Mouse (Mus musculus) T-helper 1 cell (primary cell): Measurements from ENCODE around the gene Grin1.

Experiments used
- in situ Hi-C: fragments of 300-600 bp; cut with MboI, MseI; formaldehyde crosslinking; loops from one replicate; pipeline ENCODE4 v1.15.1; 2025; ENCODE audit warnings: high pct_unique_total_duplicates

Gene Grin1

GRCm38 (mm10) chr2:25318971-25319773, at the start of gene Grin1:
Gene Grin1 (minus strand): TSS chr2:25319187.
- in situ Hi-C loops = loop anchor here (5.0 kb wide), 1 partner anchor 47 kb away; the partner anchor contains the start of genes Anapc2 and Ssna1

- in situ Hi-C loops = no loop called here
Measured at GRCm38 (mm10) chr2:25365091-25365761, 46.2 kb upstream of the Grin1 start, which contains the start of gene Uap1l1. Gene Uap1l1 (minus strand): TSS chr2:25365682.

GRCm38 (mm10) chr2:25364761-25365090, 45.7 kb upstream of the Grin1 start:
- in situ Hi-C loops = no loop called here

GRCm38 (mm10) chr2:25364313-25364712, 45.3 kb upstream of the Grin1 start:
- in situ Hi-C loops = no loop called here

GRCm38 (mm10) chr2:25363478-25364178, 44.6 kb upstream of the Grin1 start:
- in situ Hi-C loops = no loop called here

GRCm38 (mm10) chr2:25359848-25360247, 40.9 kb upstream of the Grin1 start:
- in situ Hi-C loops = no loop called here

- in situ Hi-C loops = no loop called here
Measured at GRCm38 (mm10) chr2:25356208-25357079, 37.5 kb upstream of the Grin1 start, which contains the start of gene Dpp7. Gene Dpp7 (minus strand): TSS chr2:25356359.

- in situ Hi-C loops = no loop called here
Measured at GRCm38 (mm10) chr2:25355419-25356066, 36.6 kb upstream of the Grin1 start.

- in situ Hi-C loops = no loop called here
Measured at GRCm38 (mm10) chr2:25354211-25354610, 35.2 kb upstream of the Grin1 start.

GRCm38 (mm10) chr2:25350701-25351100, 31.7 kb upstream of the Grin1 start:
- in situ Hi-C loops = no loop called here

GRCm38 (mm10) chr2:25349499-25349898, 30.5 kb upstream of the Grin1 start:
- in situ Hi-C loops = no loop called here

- in situ Hi-C loops = no loop called here
Measured at GRCm38 (mm10) chr2:25348162-25348561, 29.2 kb upstream of the Grin1 start.

GRCm38 (mm10) chr2:25338303-25338702, 19.3 kb upstream of the Grin1 start:
- in situ Hi-C loops = no loop called here

- in situ Hi-C loops = no loop called here
Measured at GRCm38 (mm10) chr2:25333569-25333968, 14.6 kb upstream of the Grin1 start.

- in situ Hi-C loops = no loop called here
Measured at GRCm38 (mm10) chr2:25332286-25333160, 13.5 kb upstream of the Grin1 start, which contains the start of gene Man1b1. Gene Man1b1 (plus strand): TSS chr2:25332338.

GRCm38 (mm10) chr2:25331470-25331869, 12.5 kb upstream of the Grin1 start:
- in situ Hi-C loops = no loop called here

- in situ Hi-C loops = no loop called here
Measured at GRCm38 (mm10) chr2:25328440-25328839, 9.5 kb upstream of the Grin1 start.

GRCm38 (mm10) chr2:25326036-25326435, 7.0 kb upstream of the Grin1 start:
- in situ Hi-C loops = no loop called here

GRCm38 (mm10) chr2:25320084-25320483, 1.1 kb upstream of the Grin1 start:
- in situ Hi-C loops = no loop called here
